Mouse (Mus musculus): Measurements from ENCODE around the gene Bcor.

GRCm38 (mm10) chrX:12003539-12003938, 156.6 kb downstream of the Bcor start:
- no peak for TF ChIP-seq POLR2A (IDR thresholded peaks at IDR 0.05; ENCODE audit: insufficient read depth, low read depth, low read length)
- TF ChIP-seq CTCF (IDR thresholded peaks at IDR 0.05): no peak
- TF ChIP-seq EP300 (IDR thresholded peaks at IDR 0.05; ENCODE audit: insufficient read depth, low read depth, low read length): no peak

Measured in heart, adult 2 months (tissue).